Mouse (Mus musculus): ENCODE measurements at regions not wholly inside any gene's neighbourhood (a gene's known extent, or its start where the extent isn't known, plus 50 kb on each side); places are given as distances from the start of the nearest gene placed in this dataset.

- DNase-seq (ENCODE audit: low spot score in 2 of 2) = no peak
Observed at GRCm38 (mm10) chr1:122273579-122273978, 705.8 kb upstream of the Ddx18 start.

GRCm38 (mm10) chr1:122243031-122243430 is 675.2 kb upstream of the Ddx18 start:
- DNase-seq (ENCODE audit: low spot score in 2 of 2) = peak in 1 of 2 experiments; percentile 2

- no peak for DNase-seq (ENCODE audit: low spot score in 2 of 2)
Observed at GRCm38 (mm10) chr1:122241511-122241910, 673.7 kb upstream of the Ddx18 start.

- no peak for DNase-seq (ENCODE audit: low spot score in 2 of 2)
Observed at GRCm38 (mm10) chr1:122230442-122230841, 662.7 kb upstream of the Ddx18 start.

- peak; percentile 2 to 3 for DNase-seq (ENCODE audit: low spot score in 2 of 2)
Observed at GRCm38 (mm10) chr1:122212484-122212883, 644.7 kb upstream of the Ddx18 start.

GRCm38 (mm10) chr1:122208619-122209018 is 640.8 kb upstream of the Ddx18 start:
- no peak for DNase-seq (ENCODE audit: low spot score in 2 of 2)

GRCm38 (mm10) chr1:122169547-122169946 is 601.8 kb upstream of the Ddx18 start:
- DNase-seq (ENCODE audit: low spot score in 2 of 2) = peak in 1 of 2 experiments; percentile 8

- no peak for DNase-seq (ENCODE audit: low spot score in 2 of 2)
Observed at GRCm38 (mm10) chr1:122161798-122162197, 594.0 kb upstream of the Ddx18 start.

GRCm38 (mm10) chr1:122141362-122141761 is 573.6 kb upstream of the Ddx18 start:
- peak in 1 of 2 experiments; percentile 47 for DNase-seq (ENCODE audit: low spot score in 2 of 2)

GRCm38 (mm10) chr1:122123954-122124353 is 556.2 kb upstream of the Ddx18 start:
- DNase-seq (ENCODE audit: low spot score in 2 of 2) = no peak

- no peak for DNase-seq (ENCODE audit: low spot score in 2 of 2)
Observed at GRCm38 (mm10) chr1:122095726-122096125, 527.9 kb upstream of the Ddx18 start.

- DNase-seq (ENCODE audit: low spot score in 2 of 2) = no peak
Observed at GRCm38 (mm10) chr1:122082481-122082880, 514.7 kb upstream of the Ddx18 start.

- no peak for DNase-seq (ENCODE audit: low spot score in 2 of 2)
Observed at GRCm38 (mm10) chr1:122076085-122076484, 508.3 kb upstream of the Ddx18 start.

GRCm38 (mm10) chr1:122055146-122055545 is 487.4 kb upstream of the Ddx18 start:
- DNase-seq (ENCODE audit: low spot score in 2 of 2) = no peak

GRCm38 (mm10) chr1:122048112-122048725 is 480.4 kb upstream of the Ddx18 start:
- peak in 1 of 2 experiments; percentile 4 for DNase-seq (ENCODE audit: low spot score in 2 of 2)

GRCm38 (mm10) chr1:122043896-122044295 is 476.1 kb upstream of the Ddx18 start:
- no peak for DNase-seq (ENCODE audit: low spot score in 2 of 2)

GRCm38 (mm10) chr1:122043114-122043513 is 475.3 kb upstream of the Ddx18 start:
- DNase-seq (ENCODE audit: low spot score in 2 of 2) = peak in 1 of 2 experiments; percentile 53

- DNase-seq (ENCODE audit: low spot score in 2 of 2) = no peak
Observed at GRCm38 (mm10) chr1:122007749-122008148, 440.0 kb upstream of the Ddx18 start.

- DNase-seq (ENCODE audit: low spot score in 2 of 2) = no peak
Observed at GRCm38 (mm10) chr1:121996461-121996860, 428.7 kb upstream of the Ddx18 start.

GRCm38 (mm10) chr1:121990653-121991052 is 422.9 kb upstream of the Ddx18 start:
- DNase-seq (ENCODE audit: low spot score in 2 of 2) = no peak

- no peak for DNase-seq (ENCODE audit: low spot score in 2 of 2)
Observed at GRCm38 (mm10) chr1:121958942-121959341, 391.2 kb upstream of the Ddx18 start.

GRCm38 (mm10) chr1:121935911-121936310 is 368.1 kb upstream of the Ddx18 start:
- DNase-seq (ENCODE audit: low spot score in 2 of 2) = no peak
